Mouse (Mus musculus) layer of hippocampus, adult 9-10 months (tissue): Measurements from ENCODE around the gene Trim2.
A peak's percentile ranks its signal among the peaks of the same experiment; 100 is the strongest.

ENCODE experiments used
- DNase-seq: peaks from one replicate; pipeline ENCODE4 v3.0.0; 2022; ENCODE audit warnings: low spot score

The Trim2 gene

GRCm38 (mm10) chr3:84254520-84254878 lies 52.2 kb downstream of the Trim2 start:
- no peak for DNase-seq

- no peak for DNase-seq
Measured at GRCm38 (mm10) chr3:84253655-84254519, 52.8 kb downstream of the Trim2 start.

- DNase-seq: peak; percentile 53
Measured at GRCm38 (mm10) chr3:84252776-84253654, 53.7 kb downstream of the Trim2 start.

- no peak for DNase-seq
Measured at GRCm38 (mm10) chr3:84251721-84252120, 55.0 kb downstream of the Trim2 start.

- no peak for DNase-seq
Measured at GRCm38 (mm10) chr3:84250275-84250674, 56.4 kb downstream of the Trim2 start.

- no peak for DNase-seq
Measured at GRCm38 (mm10) chr3:84247789-84248188, 58.9 kb downstream of the Trim2 start.

GRCm38 (mm10) chr3:84246421-84246861 lies 60.2 kb downstream of the Trim2 start:
- peak; percentile 71 for DNase-seq

- DNase-seq: no peak
Measured at GRCm38 (mm10) chr3:84243116-84243515, 63.6 kb downstream of the Trim2 start.

- DNase-seq: peak; percentile 54
Measured at GRCm38 (mm10) chr3:84242497-84242896, 64.2 kb downstream of the Trim2 start.

GRCm38 (mm10) chr3:84241098-84241497 lies 65.6 kb downstream of the Trim2 start:
- no peak for DNase-seq

GRCm38 (mm10) chr3:84235420-84236304 lies 71.0 kb downstream of the Trim2 start:
- no peak for DNase-seq

- no peak for DNase-seq
Measured at GRCm38 (mm10) chr3:84234562-84234961, 72.1 kb downstream of the Trim2 start.

GRCm38 (mm10) chr3:84233663-84234415 lies 72.8 kb downstream of the Trim2 start:
- no peak for DNase-seq

GRCm38 (mm10) chr3:84232312-84232711 lies 74.4 kb downstream of the Trim2 start:
- DNase-seq: no peak

- no peak for DNase-seq
Measured at GRCm38 (mm10) chr3:84230988-84231387, 75.7 kb downstream of the Trim2 start.

- DNase-seq: no peak
Measured at GRCm38 (mm10) chr3:84228911-84229310, 77.8 kb downstream of the Trim2 start.

GRCm38 (mm10) chr3:84228203-84228870 lies 78.3 kb downstream of the Trim2 start:
- no peak for DNase-seq

- DNase-seq: no peak
Measured at GRCm38 (mm10) chr3:84227628-84228027, 79.0 kb downstream of the Trim2 start.

GRCm38 (mm10) chr3:84224982-84225381 lies 81.7 kb downstream of the Trim2 start:
- no peak for DNase-seq

- peak; percentile 56 for DNase-seq
Measured at GRCm38 (mm10) chr3:84220748-84221147, 85.9 kb downstream of the Trim2 start.

GRCm38 (mm10) chr3:84220326-84220725 lies 86.4 kb downstream of the Trim2 start:
- no peak for DNase-seq
